Mouse (Mus musculus): ENCODE measurements at regions not wholly inside any gene's neighbourhood (a gene's known extent, or its start where the extent isn't known, plus 50 kb on each side); places are given as distances from the start of the nearest gene placed in this dataset.

- no peak for DNase-seq (ENCODE audit: low read depth, low spot score)
Observed at GRCm38 (mm10) chr11:109088488-109089252, 55.5 kb downstream of the E030025P04Rik start.

GRCm38 (mm10) chr11:109081957-109082356, 62.2 kb downstream of the E030025P04Rik start:
- no peak for DNase-seq (ENCODE audit: low read depth, low spot score)

DNA sequence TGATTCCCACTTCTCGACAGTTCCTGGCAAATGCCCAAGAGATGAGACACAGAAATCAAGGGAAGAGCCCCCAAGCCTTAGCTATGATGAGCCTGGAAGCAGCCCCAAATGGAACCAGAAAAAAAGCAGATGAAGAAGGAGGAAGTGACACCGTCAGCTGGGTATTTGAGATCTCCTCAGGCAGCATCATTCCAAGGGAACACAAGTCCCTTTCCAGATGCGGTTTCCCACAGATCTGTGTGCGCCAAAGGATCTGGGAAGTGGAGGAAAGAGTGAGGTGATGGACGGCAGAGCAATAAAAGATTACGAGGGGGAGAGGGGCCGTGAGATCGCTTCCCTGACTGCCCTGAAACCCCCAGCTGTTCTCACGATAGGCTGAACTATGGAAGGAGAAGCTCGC, 62.7 kb downstream of the E030025P04Rik start:
- no peak for DNase-seq (ENCODE audit: low read depth, low spot score)

- DNase-seq (ENCODE audit: low read depth, low spot score), result no peak
Observed at GRCm38 (mm10) chr11:109080847-109081415, 63.2 kb downstream of the E030025P04Rik start.

DNA sequence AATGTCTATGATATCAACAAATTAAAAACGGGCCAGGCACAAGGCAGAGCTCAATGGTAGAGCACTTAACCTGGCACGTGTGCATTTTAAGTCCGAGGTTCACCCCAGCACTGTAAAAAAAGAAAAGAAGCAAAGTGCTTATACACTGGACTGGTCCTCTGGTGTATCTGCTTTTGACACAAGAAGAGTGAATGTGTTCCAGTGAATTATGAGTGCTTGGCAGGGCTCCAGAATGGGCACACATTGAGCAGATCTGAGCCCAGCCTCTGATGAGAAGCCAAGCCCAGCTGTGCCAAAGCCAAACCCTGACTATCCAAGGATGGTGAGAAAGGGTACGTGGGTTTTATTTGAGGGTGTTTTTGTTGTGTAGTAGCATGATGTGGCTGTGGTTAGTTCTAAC, 64.7 kb downstream of the E030025P04Rik start:
- no peak for DNase-seq (ENCODE audit: low read depth, low spot score)

DNA sequence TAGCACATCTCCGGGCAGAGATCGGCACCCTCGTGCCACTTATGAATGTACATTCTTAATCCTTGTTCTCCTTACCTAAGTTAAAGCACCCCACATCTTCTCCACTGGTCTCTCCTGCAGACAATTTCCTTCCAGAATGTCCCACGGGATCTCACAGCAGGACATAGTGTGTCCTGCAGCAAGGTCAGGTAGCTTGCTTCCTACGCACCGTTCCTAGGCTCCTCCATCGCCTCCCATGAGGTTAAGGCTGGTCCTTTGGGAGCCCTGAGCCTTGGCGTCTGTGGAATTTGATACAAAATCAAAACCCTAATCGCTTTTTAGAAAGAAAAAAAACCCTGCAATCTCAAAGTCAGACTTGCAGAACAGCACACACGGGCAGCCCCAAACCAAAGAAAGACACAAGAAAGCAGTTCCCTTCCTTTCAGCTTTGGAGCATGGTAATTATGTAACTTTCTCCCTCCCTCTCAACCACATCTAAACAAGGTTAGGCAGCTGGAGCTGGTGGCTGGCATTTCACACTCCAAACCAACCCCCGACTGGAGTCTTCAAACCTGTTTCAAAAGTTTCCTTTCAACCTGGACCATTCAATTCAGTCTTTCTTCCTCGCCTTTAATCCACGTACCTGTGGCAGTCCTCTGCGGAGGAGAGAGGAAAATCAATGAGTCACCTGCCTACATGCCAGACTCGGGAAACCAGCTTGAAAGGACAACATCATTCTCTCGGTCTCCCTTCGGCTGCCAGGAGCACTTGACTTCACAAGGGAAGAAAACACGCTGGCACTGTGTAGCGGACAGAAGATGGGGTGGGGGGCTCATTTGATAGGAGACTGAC, 67.4 kb downstream of the E030025P04Rik start:
- DNase-seq (ENCODE audit: low read depth, low spot score), result no peak

DNA sequence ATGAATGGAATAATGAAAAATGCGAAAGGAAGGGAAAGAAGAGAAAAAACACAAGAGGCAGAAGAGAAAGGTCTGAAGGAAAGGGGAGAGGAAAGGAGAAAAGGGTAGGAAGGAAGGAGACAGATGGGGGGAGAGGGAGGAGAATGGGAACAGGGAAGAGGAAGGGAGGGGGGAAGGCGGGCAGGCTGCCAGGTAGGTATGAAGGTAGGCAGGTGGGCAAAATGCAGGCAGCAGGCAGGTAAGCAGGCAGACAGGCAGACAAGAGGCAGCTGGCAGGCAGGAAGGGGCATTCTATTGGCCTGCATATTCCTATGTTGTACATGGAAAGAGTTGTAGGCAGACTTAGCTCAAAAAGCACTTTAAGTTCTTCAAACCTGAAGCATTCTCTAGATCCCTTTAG, 72.8 kb downstream of the E030025P04Rik start:
- no peak for DNase-seq (ENCODE audit: low read depth, low spot score)

DNA sequence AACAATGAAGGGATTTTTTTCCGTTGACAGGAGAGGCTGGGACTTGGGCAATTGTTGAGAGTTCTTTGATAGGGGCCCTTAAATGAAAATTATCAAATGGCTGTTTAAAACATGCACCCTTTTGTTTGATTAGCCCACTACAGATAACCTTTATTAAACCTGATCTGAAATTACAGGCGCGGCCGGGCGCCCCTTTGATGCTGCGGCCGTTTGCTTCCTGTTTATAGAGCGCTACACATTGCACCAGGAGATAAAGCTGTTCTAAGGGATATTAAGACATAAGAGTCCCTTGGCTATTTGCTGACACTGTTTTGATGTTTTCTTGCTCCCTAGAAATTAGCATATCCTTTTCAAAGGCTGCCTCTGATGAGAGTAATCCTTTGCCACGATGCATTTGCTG, 73.8 kb downstream of the E030025P04Rik start:
- DNase-seq (ENCODE audit: low read depth, low spot score), result no peak

DNA sequence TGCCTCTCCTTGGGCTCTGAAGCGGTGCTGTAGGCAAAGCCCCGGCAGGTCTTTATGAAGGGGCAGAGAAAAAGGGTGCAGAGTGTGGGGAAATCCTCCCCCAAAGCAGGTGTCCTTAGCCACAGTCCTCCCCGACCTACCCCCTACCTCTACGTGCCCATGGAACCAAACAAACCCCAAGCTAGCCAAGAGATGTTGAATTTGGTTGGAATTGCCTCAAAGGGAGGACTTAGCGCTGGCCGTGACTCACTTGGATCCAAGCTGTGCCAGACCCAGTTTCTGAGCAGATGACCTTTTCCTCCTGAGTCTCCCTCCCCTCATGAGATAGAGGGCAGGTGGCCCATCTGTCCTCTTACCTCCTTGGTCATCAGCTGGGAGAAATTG, 74.9 kb downstream of the E030025P04Rik start:
- no peak for DNase-seq (ENCODE audit: low read depth, low spot score)

- no peak for DNase-seq (ENCODE audit: low read depth, low spot score)
Observed at GRCm38 (mm10) chr11:109068371-109069325, 75.5 kb downstream of the E030025P04Rik start.

GRCm38 (mm10) chr11:109067733-109068132, 76.4 kb downstream of the E030025P04Rik start:
- no peak for DNase-seq (ENCODE audit: low read depth, low spot score)

DNA sequence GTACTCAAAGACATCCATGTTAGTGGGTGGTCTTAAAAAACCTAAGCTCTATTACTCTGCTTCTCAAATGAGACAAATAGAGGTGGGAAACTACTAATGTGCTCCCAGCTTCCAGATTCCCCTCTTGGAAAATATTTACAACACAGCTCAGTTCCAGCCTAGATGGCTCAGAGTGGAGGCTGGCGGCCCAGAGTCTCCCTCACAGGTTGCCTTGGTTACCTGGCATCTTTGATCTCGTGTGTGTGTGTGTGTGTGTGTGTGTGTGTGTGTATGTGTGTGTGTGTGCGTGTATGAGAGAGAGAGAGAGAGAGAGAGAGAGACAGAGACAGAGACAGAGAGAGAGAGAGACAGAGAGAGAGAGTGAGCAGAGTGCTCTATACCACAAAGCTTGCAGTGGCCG, 82.2 kb downstream of the E030025P04Rik start:
- no peak for DNase-seq (ENCODE audit: low read depth, low spot score)

DNA sequence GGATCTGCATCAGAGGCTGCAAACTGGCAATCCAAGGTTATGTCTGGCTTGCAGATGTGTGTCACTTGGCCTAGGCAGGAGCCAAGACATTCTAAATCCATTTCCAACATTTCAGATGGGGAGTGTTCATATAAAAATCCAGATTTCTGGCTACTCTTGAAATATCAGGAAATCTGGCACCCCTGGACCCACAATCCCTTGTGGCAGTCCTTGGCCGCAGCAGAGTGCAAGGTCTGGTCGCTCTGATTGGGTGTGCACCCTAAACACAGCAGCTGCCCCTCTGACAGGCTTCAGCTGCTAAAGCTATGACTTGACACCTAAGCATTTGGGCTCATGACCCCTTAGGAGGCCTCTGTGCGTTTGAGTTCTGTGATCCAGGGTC, 83.7 kb downstream of the E030025P04Rik start:
- no peak for DNase-seq (ENCODE audit: low read depth, low spot score)

GRCm38 (mm10) chr11:109059863-109060526, 84.2 kb downstream of the E030025P04Rik start:
- DNase-seq (ENCODE audit: low read depth, low spot score), result no peak

DNA sequence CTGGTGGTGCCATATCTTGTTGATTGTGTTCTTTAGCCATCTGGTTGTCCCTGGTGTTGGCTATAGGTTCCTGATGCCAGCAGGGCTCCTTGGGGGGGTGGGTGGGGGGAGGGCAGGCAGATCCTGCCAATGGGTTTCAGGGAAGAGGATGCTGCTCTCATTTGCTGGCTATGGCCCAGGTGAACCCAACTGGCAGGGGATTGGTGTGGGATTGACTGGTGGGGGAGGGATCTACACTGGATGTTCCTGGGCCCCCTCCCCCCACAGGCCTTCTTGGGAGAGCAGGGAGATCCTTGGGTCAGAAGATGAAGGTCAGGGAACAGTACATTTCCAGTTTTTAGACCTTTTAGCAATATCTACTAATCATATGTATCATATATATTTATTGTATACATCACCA, 86.1 kb downstream of the E030025P04Rik start:
- DNase-seq (ENCODE audit: low read depth, low spot score), result no peak

DNA sequence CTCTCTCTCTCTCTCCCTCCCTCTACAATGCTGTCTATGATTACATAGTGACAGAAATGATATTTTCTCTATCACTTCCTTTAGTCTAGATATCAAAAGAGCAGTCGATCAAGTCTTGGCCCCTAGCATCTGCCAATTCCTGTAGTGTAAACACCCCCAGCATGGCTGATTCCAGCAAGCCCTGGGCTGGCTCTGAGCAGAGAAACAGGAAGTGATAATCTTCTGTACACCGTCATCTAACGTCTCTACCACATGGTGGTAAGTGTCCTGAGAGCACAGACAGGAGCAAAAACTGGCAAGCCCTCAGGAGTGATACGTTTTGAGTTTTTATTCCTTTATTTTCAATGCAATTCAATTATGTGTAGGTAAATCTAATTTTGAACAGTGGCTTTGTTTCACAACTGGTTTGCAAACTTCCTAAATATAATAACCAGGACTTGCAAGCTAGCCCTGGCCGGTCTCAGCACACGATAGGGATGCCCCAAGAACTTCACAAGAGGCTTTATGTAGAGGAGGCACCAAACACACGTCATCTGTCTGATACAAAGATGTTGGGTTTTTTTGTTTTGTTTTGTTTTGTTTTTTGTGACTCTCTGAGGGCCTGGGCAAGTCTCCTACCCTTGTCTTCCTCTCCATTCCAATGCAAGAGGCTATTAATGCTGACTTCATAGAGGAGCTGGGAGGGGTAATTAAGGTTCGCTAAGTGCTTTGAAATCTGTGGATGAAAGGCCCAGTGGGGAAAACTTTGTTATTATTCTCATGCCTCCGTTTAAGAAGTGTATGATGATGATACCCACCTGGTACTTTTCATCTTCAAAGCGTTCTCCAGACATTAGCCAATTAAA, 95.7 kb downstream of the E030025P04Rik start:
- no peak for DNase-seq (ENCODE audit: low read depth, low spot score)

GRCm38 (mm10) chr11:109047483-109048110, 96.6 kb downstream of the E030025P04Rik start:
- DNase-seq (ENCODE audit: low read depth, low spot score), result no peak

GRCm38 (mm10) chr11:109046446-109046845, 97.7 kb downstream of the E030025P04Rik start:
- no peak for DNase-seq (ENCODE audit: low read depth, low spot score)

- no peak for DNase-seq (ENCODE audit: low read depth, low spot score)
Observed at GRCm38 (mm10) chr11:109040519-109040916, 103.7 kb downstream of the E030025P04Rik start.
